Mouse (Mus musculus): ENCODE results near the gene Itga7.
A peak's percentile ranks its signal among the peaks of the same experiment; 100 is the strongest.

DNA sequence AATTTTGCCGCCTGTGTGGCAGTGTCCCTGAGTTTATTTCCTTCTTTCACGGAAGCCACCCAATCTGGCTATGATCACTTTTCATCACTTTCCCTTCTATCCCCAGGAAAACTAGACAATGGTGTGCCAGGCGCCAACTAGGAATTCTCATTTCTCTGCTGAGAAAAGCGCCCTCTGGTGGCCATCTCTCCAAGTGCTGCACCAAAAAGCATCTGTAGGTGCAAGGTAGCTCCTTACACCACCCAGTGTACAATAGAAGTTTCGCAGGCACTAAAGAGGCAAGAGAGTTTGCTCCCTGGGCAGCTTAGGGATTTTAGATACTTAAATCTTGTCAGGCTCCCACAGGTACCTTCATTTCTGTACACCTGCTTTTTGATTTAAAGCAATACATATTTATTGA lies 20.4 kb upstream of the Itga7 start:
- peak; percentile 95 for TF ChIP-seq CTCF (IDR thresholded peaks at IDR 0.05; ENCODE audit: extremely low read depth, insufficient read depth, low read length)
- TF ChIP-seq POLR2A (IDR thresholded peaks at IDR 0.05; ENCODE audit: extremely low read depth, insufficient read depth, low read length): no peak

Measured in cortical plate, adult 2 months (tissue).